Mouse (Mus musculus) gastrocnemius, adult 2 months (tissue): Measurements from ENCODE around the gene Taf5. TPM values are rescaled to one million over a fixed set of nuclear protein-coding genes. Genes with fewer than 3 reads are reported as not detected.
A peak's percentile ranks its signal among the peaks of the same experiment; 100 is the strongest.

Source experiments
- DNase-seq: peaks from one replicate; pipeline ENCODE4 v3.0.0; 2022
- H3K27ac ChIP-seq: fragments of 200-600 bp; 2 replicates; pipeline ENCODE4 v1.8.1; 2022; ENCODE audit warnings: mild to moderate bottlenecking
- H3K4me3 ChIP-seq: fragments of 200-600 bp; 2 replicates; pipeline ENCODE4 v1.8.1; 2022; ENCODE audit warnings: mild to moderate bottlenecking, moderate library complexity
- CTCF ChIP-seq: fragments of 200-600 bp; IDR thresholded peaks from 2 replicates; pipeline ENCODE4 v1.8.1; 2022; ENCODE audit warnings: antibody characterized with exemption, mild to moderate bottlenecking, moderate library complexity
- intact Hi-C: fragments of 180-260 bp; cut with DNase I; formaldehyde crosslinking; loops from one replicate; pipeline ENCODE4 v1.15.1; 2025
- long read RNA-seq, 2 experiments: library from polyadenylated mRNA; stranded (forward); transcript quantifications; one replicate each; pipeline ENCODE4 v2.0.0; 2021
- total RNA-seq, 2 experiments: library from RNA; stranded (reverse); gene quantifications; 2 replicates each; pipeline ENCODE4 v1.2.3; 2021

Gene Taf5
- total RNA-seq, result 1 to 10 TPM; 2.5 to 3.3 TPM
- long read RNA-seq, experiment 1, transcript Taf5-201 (11 exons, 3,260 nt), result major isoform, 10 of 12 reads
- long read RNA-seq, experiment 1, partial matches to known transcripts, result 2 of 12 reads
- long read RNA-seq, experiment 1, other reads (novel, unspliced or antisense), result 0 of 12 reads
- long read RNA-seq, experiment 2, transcript Taf5-201 (11 exons, 3,260 nt), result major isoform, 10 of 14 reads
- long read RNA-seq, experiment 2, partial matches to known transcripts, result 4 of 14 reads
- long read RNA-seq, experiment 2, other reads (novel, unspliced or antisense), result 0 of 14 reads

GRCm38 (mm10) chr19:47067096-47067882 lies at the start of gene Taf5:
TSS of gene Taf5 (plus strand) at chr19:47067746.
- intact Hi-C loops, result no loop called here
- TF ChIP-seq CTCF, result peak; percentile 1; the same call in 1 of the 2 replicates
- H3K4me3 ChIP-seq, result peak within 1 kb of the TSS; percentile 92
- peak within 1 kb of the TSS; percentile 93 for H3K27ac ChIP-seq
- DNase-seq, result peak; percentile 98

GRCm38 (mm10) chr19:47017831-47018230 lies 49.7 kb upstream of the Taf5 start:
- DNase-seq, result no peak
- intact Hi-C loops, result no loop called here
- Histone ChIP-seq H3K4me3 (no peak overlapping the region), H3K27ac (no peak overlapping the region)
- no peak for TF ChIP-seq CTCF

- intact Hi-C loops, result no loop called here
- DNase-seq, result no peak
- no peak for TF ChIP-seq CTCF
- no peak overlapping the region for H3K4me3 ChIP-seq
- no peak overlapping the region for H3K27ac ChIP-seq
Measured at GRCm38 (mm10) chr19:47018330-47018729, 49.2 kb upstream of the Taf5 start.

GRCm38 (mm10) chr19:47019326-47019725 lies 48.2 kb upstream of the Taf5 start:
- H3K4me3 ChIP-seq, result no peak overlapping the region
- TF ChIP-seq CTCF, result no peak
- no peak for DNase-seq
- no peak overlapping the region for H3K27ac ChIP-seq
- intact Hi-C loops, result no loop called here

- intact Hi-C loops, result no loop called here
- Histone ChIP-seq H3K27ac (no peak overlapping the region), H3K4me3 (no peak overlapping the region)
- no peak for DNase-seq
- TF ChIP-seq CTCF, result no peak
Measured at GRCm38 (mm10) chr19:47022709-47023108, 44.8 kb upstream of the Taf5 start.

GRCm38 (mm10) chr19:47023546-47023945 lies 44.0 kb upstream of the Taf5 start:
- Histone ChIP-seq H3K27ac (no peak overlapping the region), H3K4me3 (no peak overlapping the region)
- DNase-seq, result no peak
- TF ChIP-seq CTCF, result no peak
- intact Hi-C loops, result no loop called here

GRCm38 (mm10) chr19:47024954-47025353 lies 42.6 kb upstream of the Taf5 start:
- Histone ChIP-seq H3K27ac (no peak overlapping the region), H3K4me3 (no peak overlapping the region)
- intact Hi-C loops, result no loop called here
- TF ChIP-seq CTCF, result no peak
- DNase-seq, result no peak

- Histone ChIP-seq H3K4me3 (no peak overlapping the region), H3K27ac (no peak overlapping the region)
- DNase-seq, result no peak
- no peak for TF ChIP-seq CTCF
- intact Hi-C loops, result no loop called here
Measured at GRCm38 (mm10) chr19:47026513-47026912, 41.0 kb upstream of the Taf5 start.

GRCm38 (mm10) chr19:47029796-47030195 lies 37.8 kb upstream of the Taf5 start:
- intact Hi-C loops, result no loop called here

GRCm38 (mm10) chr19:47031770-47032169 lies 35.8 kb upstream of the Taf5 start:
- H3K4me3 ChIP-seq, result no peak overlapping the region
- TF ChIP-seq CTCF, result no peak
- no peak for DNase-seq
- H3K27ac ChIP-seq, result no peak overlapping the region
- intact Hi-C loops, result no loop called here

More at GRCm38 (mm10) chr19:47029796-47030195, 37.8 kb upstream of the Taf5 start:
- no peak overlapping the region for H3K27ac ChIP-seq
- TF ChIP-seq CTCF, result no peak
- DNase-seq, result no peak
- no peak overlapping the region for H3K4me3 ChIP-seq

- intact Hi-C loops, result no loop called here
- H3K4me3 ChIP-seq, result no peak overlapping the region
- H3K27ac ChIP-seq, result no peak overlapping the region
- TF ChIP-seq CTCF, result no peak
- no peak for DNase-seq
Measured at GRCm38 (mm10) chr19:47034916-47035315, 32.6 kb upstream of the Taf5 start.

GRCm38 (mm10) chr19:47036596-47036995 lies 30.9 kb upstream of the Taf5 start:
- TF ChIP-seq CTCF, result no peak
- H3K27ac ChIP-seq, result no peak overlapping the region
- no peak for DNase-seq
- H3K4me3 ChIP-seq, result no peak overlapping the region
- intact Hi-C loops, result no loop called here

GRCm38 (mm10) chr19:47040720-47041473 lies 26.6 kb upstream of the Taf5 start:
- intact Hi-C loops, result loop anchor here (10.0 kb wide), 1 partner anchor 356 kb away; the partner anchor contains the start of gene Borcs7
- Histone ChIP-seq H3K27ac (peak overlapping the region; percentile 38), H3K4me3 (no peak overlapping the region)
- no peak for TF ChIP-seq CTCF
- peak; percentile 27 for DNase-seq
